Mouse (Mus musculus) megakaryocyte, embryonic 14.5 days (primary cell): Measurements from ENCODE around the gene Gm20388.

Experiments
- FLI1 ChIP-seq: IDR thresholded peaks from 2 replicates; pipeline ENCODE4 v1.6.1; 2012; ENCODE audit warnings: low read length, inconsistent platforms, mixed read lengths
- GATA1 ChIP-seq: IDR thresholded peaks from 3 replicates; pipeline ENCODE4 v1.6.1; 2012; ENCODE audit warnings: mixed read lengths, low read length, inconsistent platforms, borderline replicate concordance

DNA sequence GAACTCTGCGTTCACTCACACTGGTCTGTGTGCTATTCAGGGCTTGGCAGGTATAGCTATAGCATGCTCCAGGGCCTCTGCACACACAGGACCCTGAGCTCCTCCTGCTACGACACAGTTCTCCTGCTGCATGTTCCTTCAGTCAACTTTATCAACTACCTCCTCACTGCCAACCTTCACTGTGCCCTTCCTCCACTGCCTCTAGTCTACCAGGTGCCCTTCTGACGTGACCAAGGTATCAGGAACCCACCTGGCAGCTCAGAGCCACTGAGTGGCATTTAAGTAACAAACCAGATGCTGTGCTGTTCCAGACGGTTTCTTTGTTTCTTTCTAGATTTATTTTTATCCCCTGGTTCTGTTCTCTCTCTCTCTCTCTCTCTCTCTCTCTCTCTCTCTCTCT is 2796.5 kb downstream of the Gm20388 start:
- TF ChIP-seq GATA1 (no peak), FLI1 (no peak)
